Mouse (Mus musculus) urinary bladder, postnatal 25 days (tissue): ENCODE results near the gene Cel.

ENCODE experiments used
- DNase-seq: peaks from one replicate; pipeline ENCODE4 v3.0.0; 2022; ENCODE audit warnings: low spot score

The Cel gene

DNA sequence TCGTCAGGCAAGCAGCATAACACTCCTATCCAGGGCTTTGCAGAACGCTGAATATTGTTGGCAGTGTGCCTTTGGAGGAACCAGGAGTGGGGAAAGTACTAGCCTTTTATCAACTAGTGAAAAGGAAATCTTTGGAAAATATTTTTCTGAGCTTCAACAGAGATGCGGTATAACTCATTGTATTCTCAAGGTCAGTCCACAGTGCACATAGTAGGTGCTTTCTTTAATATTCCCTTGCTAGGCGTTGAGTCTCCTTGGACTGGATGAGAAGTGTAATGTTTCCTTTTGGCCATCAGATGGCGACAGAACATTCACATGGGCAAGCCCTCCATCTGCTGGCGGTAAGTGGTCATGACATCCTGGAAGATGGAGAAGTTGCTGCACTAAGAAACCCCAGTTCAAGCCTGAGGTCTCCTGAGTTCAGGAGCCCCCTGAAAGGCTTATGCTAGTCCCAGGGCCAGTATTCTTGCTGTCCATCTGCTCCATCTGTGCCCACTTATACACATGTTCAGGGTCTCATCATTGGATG is 21.9 kb upstream of the Cel start:
- peak; percentile 70 for DNase-seq

DNA sequence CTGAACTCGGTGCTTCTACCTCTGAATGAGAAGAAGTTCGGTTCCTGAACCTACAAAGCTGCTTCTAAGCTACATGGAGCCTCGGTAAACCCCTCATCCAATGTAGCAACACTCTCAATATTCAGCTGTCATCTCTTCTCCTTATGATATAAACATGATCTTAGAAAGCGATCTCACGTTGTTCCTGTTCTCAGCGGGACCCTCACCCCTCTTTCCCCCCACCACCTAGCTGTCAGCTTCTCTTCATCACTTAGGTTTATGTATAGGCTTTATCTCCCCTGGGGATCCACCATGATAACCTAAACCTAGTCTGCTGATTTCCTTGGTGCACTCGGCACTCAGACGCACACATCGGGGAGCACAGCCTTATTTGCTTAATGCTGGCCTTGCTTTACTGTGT is 20.4 kb upstream of the Cel start, which contains the start of gene Gtf3c5:
TSS of gene Gtf3c5 (minus strand) at position 101 of the 400 bp plus-strand sequence.
- DNase-seq = no peak

DNA sequence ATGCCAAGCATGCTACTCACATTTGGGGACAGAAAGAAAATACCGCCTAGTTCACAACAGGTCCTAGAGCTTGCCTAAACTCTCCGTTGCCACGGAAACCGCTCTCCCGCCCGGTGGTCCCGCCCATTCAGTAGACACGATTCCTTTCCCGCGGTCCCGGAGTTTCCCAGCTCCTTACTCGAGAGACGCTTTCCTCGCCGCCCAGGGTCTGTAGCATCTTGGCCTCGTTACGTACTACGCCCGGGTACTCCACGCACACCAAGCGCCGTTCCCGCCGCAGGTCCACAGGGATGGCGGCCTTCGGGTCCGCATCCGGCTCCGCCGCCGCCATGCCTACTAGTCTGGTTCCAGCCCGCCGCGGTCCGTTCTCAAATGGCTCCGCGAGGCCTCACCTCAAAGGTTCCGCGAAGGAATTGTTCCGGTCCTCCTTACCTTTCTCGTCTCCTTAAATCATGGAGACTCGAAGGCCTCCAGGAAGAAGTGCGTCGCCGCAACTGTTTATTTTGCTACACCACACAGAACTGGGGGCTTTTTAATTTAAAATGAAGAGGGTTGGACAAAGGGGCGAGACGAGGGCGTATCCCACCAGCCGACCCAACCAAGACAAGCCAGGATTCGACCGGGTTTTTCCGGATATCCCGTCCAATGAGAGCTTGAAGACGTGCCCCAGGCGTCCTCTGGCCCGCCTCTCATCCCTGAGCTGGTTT is 19.6 kb upstream of the Cel start:
- DNase-seq = peak; percentile 86

DNA sequence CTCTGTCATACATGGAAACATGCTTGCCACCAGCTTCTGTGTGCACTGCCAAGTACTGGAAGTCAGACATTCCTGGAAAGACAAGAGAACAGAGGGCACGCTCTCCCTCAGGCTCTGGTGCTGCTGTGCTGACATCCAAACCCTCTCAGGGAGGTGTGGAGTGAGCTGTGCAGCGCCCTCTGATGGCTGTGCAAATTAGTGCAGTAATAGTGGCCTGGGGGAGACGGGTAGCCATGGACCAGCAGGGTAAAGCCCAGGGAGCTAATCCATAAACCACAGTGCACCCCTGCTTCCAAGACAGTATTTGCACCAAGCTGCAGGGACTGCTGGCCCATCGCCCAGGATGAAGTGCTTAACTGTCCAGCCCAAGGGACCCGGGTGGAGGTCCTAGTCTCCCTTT is 14.8 kb upstream of the Cel start:
- peak; percentile 11 for DNase-seq

DNA sequence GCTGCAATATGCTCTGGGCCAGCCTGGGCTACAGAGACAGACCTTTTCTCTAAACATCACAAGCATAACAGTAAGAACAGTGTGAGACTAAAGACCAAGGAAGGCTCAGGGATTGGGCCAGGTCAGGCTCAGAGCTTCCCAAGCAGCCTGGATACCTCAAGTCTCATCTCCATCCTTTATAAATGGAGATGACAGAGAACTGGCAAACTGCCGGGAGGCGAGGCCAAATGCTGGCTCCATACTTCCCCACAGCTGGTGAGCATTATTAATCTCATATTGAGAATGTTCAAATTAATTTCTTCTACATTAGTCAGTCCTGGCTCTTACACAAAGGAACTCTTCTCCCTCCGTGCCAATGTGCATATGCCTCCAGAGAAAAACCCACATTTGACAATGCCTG is 13.6 kb upstream of the Cel start:
- DNase-seq = no peak

DNA sequence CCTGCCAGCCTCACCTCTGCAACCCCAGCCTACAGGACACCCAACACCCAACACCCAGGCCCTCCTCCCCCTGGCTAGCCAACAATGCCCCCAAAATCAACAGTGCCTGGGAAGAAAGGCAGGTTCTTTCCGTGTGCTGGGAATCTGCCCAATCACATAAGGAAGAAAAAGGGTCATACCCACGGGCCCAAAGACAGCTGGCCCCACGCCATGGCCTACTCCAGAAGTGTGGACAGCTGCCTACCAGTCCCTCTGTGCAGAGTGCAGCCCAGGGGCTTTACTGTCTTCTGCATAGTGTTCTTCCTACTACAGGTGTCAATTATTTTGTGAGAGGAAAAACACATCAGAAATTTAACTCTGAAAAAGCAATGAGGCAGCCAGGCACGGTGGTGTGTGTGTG is 12.1 kb upstream of the Cel start:
- DNase-seq = no peak

DNA sequence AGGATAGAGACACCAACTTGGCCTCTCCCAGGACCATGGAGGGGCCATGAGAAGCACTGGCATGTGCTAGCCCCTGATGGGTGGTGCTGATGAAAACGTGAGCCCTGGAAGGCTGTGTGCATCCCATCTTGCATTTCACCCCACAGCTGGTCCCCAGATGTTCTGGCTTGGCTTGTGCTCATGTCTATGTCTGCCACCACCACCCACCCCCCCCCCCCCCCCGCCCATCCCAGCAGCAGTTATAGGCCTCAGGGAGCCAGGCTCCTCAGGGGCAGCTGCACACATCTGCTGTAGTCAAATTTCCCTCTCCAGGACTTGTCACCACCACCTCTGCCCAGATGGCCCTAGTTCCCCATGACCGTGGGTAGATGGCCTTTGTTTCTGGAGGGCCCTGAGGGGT is 6.7 kb upstream of the Cel start:
- no peak for DNase-seq

DNA sequence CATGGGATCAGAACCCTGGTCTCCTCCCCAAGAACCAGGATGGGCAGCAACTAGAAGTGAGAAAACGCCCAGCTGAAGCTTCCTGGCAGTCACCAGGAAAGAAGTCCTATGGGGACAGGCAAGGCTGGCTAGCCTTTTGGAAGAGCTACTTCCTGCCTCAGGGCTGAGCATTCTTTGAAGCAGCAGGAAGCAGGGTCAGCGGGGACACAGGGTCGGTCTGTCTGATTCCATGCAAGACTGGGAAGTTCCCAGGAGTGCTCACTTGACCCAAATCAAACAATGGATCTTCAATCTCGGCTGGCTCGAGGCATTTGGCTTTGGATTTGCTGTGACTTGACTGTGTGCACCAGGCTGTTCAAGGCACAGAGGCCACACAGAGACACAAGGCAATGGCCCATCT is 3.3 kb upstream of the Cel start:
- DNase-seq = no peak

DNA sequence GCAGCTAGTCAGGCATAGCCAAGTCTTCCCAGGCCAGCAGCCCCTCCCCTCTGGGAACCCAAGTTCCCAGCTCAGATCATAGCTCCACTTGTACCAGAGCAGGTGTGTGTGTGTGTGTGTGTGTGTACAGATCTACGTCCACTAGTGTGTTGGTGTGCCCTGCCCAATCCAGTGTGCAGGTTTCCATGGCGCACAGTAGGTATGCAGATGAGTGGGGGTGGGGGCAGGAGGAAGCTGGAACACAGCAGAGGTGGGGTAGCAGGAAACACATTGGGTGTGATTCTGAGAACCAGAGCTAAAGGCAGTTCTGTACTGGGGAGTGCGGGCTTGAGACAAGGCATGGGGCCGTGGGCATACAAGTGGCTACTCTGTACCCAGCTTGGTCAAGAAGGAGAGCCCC is 1.2 kb upstream of the Cel start:
- no peak for DNase-seq

DNA sequence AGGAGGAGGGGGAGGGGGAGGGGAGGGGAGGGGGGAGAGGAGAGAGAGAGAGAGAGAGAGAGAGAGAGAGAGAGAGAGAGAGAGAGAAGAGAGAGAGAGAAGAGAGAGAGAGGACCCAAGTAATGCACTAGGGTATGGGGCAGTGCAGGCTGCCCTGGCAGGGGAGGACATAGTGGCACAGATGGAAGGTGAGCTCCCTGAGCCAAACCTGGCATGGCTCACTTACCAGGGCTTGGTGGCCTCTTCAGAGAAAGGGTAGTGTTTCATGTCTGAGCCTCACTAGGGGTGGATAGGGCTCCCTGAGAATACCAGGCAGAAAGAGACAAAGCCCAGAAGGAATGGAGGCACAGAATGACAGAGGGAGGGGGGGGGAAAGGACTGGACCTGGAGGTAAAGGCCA is 627 bp upstream of the Cel start:
- DNase-seq = no peak

DNA sequence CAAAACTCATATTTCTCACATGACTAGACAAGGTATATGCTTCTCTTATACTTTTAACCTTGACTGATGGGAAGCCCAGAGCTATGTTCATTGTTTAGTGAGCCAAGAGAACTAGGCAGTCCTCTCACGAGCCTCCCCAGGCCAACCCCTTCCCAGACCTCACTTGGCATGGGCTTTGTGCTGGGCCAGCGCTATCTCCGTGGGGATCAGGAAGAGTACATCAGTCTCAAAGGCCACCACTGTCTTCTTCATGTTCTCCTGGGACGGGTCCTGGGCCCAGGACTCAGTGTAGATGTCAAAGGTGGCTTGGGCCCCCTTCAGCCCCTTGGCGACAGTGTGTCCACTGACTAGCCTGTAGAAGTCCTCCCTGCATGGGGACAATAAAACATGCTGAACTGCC is 5.8 kb downstream of the Cel start:
- DNase-seq = no peak

DNA sequence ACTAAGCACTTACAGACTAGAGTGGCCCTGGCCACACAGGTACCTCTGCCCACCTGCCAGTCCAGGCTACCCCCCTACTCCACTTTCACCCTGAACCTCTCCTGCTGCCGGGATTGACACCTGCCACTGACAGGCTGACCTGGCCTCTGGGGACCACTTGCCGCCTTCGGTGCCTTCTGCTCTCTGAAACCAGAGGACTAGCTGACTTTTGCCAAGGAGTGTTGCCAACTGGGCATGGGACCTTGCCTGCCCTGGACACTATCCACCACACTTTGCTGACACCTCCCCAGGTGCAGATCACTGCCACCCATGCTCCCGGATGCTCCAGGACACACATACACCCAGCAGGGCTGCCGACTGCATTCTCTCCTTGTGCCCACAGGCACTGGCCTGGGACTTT is 10.9 kb downstream of the Cel start:
- no peak for DNase-seq

DNA sequence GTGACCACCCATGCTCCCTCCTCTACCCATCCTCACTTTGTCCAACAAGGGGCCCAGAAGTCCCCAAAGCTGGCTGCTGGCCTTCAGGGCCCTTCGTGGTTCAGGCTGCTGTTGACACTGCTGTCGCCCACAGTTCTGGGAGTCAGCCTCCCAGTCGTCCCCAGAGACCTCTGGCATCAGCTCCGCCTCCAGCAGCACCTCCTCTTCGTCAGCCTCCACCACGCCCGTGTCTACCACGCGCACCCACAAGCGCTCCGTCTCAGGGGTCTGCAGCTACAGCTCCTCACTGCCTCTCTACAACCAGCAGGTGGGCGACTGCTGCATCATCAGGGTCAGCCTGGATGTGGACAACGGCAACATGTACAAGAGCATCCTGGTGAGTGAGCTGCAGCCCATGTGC is 14.0 kb downstream of the Cel start:
- no peak for DNase-seq

DNA sequence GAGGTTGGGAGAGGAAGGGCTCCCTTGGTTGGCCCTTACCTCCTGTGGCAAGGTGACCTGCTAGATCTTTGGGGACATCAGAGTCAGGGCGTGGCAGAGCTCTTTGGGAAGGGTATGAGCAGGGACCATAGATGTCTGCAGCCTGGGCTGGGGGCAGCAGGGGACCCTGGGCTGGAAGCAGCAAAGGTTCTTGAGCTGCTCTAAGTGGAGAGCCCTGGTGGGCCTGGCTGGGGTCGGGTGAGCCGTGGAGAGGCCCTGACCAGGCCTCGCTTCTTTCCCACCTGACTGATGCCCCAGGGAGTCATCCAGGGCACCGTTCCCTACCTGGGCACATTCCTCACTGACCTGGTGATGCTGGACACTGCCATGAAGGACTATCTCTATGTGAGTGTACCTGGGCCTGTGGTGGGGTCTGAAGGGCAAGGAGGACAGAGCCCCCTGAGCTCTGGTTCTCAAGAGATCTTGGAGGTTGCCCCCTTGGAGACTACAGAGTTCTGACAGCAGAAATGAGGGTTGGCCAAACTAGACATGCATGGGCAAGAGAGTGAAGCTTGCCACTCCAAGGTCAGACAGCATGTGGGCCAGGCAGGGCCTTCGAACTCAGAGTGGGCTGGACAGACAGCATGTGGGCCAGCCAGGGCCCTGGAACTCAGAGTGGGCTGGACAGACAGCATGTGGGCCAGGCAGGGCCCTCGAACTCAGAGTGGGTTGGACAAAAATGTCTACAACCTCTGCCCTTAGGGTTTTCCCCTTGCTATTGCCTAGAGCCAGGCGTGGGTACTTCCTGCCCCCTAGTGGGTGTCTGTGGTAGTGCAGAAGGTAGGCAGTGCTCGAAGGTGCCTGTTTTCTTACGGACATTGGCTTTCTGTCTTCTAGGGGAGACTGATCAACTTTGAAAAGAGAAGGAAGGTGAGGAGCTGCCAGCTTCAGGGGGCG is 15.7 kb downstream of the Cel start:
- DNase-seq = peak; percentile 83

DNA sequence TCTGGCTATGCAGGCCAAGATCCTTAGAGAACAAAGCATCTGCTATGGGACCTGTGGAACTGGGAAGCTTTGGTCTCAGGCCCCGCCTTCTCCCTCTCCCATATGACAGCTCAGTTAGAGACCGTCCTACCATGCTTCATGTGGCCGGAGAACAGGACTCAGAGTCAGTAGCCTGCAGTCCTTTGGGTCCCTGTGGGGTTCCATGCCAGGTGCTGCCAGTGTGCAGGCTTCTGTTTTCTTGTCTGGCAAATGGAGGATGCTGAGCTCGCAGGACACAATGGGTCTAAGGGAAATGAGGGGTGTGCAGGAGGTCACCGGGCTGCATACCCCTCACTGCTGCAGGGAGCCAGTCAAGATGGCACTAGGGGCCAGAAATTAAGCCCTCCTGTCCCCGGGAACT is 16.6 kb downstream of the Cel start:
- DNase-seq = no peak

DNA sequence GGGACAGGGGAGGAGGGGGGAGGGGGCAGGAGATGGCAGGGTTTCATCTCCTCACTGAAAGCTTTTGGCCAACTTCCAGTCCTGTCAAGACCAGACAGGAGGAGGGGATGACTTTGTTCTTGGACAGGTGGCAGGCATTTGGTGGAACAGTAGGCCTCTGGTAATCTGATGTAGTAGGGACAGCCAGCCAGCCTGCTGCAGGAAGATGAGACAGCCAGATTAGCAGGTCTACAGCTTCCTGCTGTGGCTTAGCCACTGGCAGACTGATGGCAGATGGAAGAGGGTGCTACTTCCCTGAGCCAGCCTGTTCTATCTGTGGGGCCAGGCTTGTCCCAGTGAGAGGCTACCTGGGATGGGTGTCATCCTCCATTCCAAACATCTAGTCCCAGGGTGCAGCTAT is 17.2 kb downstream of the Cel start:
- no peak for DNase-seq

DNA sequence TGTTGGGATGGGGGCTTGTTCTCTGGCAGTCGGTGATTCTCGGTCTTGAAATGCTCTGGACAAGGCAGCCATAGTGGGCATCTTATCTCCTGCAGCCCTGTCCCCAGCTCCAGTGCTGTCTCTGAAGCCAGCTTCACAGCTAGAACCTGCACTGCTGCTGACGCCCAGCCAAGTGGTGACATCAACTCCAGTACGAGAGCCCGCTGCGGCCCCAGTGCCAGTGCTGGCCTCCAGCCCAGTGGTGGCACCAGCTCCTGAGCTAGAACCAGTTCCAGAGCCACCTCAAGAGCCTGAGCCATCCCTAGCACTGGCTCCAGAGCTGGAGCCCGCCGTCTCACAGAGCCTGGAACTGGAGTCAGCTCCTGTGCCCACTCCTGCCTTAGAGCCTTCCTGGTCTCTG is 19.3 kb downstream of the Cel start:
- no peak for DNase-seq

DNA sequence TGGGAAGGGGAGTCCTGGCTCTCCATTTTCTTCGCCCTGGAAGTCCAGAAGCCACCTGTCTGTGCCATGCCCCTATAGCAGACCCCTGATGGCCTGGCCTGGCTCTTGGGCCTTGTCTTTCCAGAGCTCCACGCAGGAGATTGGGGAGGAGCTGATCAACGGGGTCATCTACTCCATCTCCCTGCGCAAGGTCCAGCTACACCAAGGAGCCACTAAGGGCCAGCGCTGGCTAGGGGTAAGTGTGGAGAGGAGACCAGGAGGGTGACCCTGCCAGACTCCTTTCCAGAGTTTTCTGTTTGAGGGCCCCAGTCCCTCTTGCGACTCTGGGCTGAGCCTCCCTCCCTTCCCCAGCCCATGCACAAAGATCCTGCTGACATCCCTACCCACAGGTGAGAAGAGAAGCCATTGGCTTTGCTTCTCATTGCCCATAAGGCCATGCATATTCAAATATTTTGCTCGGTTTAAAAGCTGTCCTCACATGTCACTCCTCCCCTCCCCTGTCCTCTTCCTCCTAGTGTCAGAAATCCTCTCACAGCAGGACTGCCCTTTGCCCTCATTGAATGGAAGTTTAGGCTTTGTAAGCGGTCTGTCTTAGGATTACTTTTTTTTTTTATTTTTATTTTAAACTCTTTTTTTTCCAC is 22.5 kb downstream of the Cel start:
- no peak for DNase-seq

DNA sequence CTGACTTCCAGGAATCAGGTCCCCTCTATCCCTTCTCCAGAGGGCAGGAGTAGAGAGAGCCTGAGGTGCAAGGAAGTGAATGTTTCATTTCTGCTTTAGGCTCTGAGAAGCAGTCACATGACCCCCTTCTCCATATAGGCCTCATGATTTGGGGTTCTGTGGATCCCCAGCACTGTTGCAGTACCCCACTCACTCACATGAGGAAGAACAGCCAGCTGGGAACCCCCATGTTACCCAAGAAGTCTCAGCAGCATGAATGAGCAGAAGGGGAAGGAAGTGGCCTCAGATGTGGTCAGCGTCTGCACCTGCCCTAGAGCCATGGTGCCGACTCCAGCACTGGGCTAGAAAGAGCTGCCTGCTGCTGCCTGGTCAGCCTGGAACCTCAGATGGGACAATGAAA is 23.3 kb downstream of the Cel start:
- no peak for DNase-seq

DNA sequence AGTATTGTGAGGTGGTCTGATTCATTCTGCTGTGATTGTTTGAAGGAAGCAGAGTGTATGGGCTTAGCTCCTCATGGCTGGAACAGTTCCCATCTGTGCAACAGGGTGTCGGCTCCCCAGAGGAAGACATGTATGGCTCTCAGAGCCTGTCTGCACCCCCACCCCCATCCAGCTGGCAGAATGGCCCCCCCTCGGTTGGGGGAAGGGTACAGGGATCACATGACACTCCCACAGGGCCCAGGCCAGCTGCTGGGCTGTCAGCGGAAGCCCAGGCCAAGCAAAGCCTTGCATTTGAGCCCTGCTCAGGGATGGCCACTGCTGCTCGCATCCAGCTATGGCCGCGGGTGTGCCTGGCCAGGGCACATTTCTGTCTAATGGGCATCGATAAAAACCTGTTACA is 24.0 kb downstream of the Cel start:
- DNase-seq = no peak

DNA sequence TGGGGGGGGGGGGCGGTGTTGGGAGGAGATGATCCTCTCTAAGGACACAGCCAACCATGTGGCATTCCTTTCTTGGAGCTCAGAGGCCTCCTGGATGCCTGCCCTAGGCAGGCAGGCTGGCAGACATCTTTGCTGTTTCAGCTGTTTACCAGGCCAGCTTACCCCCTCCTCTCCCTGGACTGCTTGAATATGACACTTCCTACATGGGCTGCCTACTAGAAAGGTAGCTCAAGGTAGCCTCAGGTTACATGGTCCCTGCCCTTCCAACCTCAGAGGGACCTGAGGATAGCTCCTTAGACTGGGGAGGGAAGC is 24.4 kb downstream of the Cel start:
- DNase-seq = no peak

DNA sequence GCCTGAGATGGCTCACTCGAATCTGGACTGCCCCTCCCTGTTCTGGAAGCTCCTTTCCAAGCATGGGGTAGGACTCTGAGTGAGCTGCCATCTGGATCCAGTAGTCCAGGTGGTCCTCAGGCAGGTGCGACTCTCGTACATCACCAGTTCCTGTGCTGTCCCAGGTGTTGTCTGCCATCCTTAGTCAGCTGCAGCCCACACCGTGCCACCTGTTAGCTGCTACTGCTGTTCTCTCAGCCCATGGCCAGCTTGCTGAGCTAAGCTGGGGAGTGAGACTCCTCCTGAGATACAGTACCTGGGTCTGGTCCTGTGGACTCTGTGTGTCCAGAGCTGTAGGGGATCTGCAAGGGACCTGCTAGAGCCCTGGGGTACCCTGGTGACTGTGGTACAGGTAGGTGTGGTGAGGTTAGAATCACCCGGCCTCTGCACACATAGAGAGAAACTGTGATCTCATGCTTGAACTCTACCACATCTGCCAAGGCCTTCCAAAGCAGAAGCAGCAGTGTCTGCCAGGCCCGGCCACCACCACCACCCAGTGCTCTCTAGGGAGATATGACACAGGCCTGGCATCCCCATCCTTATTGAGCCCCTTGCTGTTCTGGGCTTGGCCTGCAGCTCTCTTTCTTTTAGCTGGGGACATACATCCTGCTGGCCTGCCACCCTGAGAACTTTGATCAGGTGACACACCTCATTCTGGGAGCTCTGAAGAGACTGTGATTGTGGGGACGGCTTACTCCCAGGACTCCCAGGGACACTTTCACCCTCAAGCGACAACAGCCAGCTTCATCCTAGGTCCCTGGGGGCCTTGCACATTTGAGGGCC is 25.0 kb downstream of the Cel start:
- no peak for DNase-seq
